Mouse (Mus musculus) erythroblast, embryonic 14.5 days (primary cell): ENCODE data around the gene Proser2.

Experiments
- GATA1 ChIP-seq: IDR thresholded peaks from 2 replicates; pipeline ENCODE4 v1.6.1; 2012; ENCODE audit warnings: low read length, inconsistent platforms, mixed read lengths
- TAL1 ChIP-seq: IDR thresholded peaks from 3 replicates; pipeline ENCODE4 v1.6.1; 2012; ENCODE audit warnings: low read length, inconsistent platforms, mixed read lengths

DNA sequence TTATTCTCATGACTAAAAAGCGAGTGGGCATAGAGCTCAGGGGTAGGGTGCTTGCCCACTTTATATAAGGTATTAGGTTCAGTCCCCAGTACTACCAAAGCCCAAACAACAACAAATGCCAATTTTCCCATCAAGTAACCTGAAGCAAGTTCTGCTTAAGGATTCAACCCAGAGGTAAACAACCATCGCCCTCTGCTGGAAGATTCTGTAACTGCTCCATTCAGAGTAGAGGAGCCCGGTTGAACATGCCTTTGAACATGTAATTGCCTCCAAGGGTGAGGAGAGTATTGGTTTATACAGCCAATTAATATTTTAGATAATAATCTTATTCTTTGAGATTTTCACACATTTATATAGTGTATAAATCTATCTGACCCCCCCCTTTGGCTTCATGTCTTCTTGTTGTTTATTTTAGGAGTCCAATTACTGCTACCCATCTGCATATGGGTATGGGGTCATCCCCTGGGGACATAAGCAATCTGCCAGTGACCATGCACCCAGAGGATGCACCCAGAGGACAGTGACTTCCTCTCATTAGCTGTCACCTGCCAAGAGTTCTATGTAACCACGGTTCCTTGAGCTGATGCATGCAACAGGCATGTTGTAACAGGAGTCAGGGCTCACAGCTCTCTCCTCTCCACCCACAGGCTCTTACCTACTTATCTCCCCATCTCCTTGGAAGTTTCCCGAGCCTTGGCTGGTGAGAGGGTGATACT is 38.0 kb upstream of the Proser2 start:
- no peak for TF ChIP-seq TAL1
- no peak for TF ChIP-seq GATA1
